Mouse (Mus musculus) C2C12 (cell line): ENCODE measurements around the gene Dll3. TPM values are rescaled to one million over a fixed set of nuclear protein-coding genes. Genes with fewer than 3 reads are reported as not detected.

Experiments
- H3K27me3 ChIP-seq: one replicate; pipeline ENCODE4 v1.6.1; 2011; ENCODE audit not compliant: control insufficient read depth, insufficient read depth, insufficient read length
- H3K36me3 ChIP-seq: one replicate; pipeline ENCODE4 v1.6.1; 2011; ENCODE audit not compliant: control insufficient read depth, insufficient read depth
- H3K4me3 ChIP-seq: one replicate; pipeline ENCODE4 v1.5.1; 2011; ENCODE audit warnings: mild to moderate bottlenecking, control low read depth; ENCODE audit not compliant: poor library complexity, insufficient read depth, severe bottlenecking
- H3K79me2 ChIP-seq: one replicate; pipeline ENCODE4 v1.6.1; 2011; ENCODE audit not compliant: control insufficient read depth, insufficient read depth
- H3K79me3 ChIP-seq: one replicate; pipeline ENCODE4 v1.6.1; 2011; ENCODE audit warnings: low read depth, control low read depth
- H3ac ChIP-seq: one replicate; pipeline ENCODE3; 2011; ENCODE audit warnings: low read depth; ENCODE audit not compliant: control insufficient read depth, insufficient read length
- CEBPB ChIP-seq: IDR thresholded peaks from one replicate; pipeline ENCODE4 v1.6.1; 2011; ENCODE audit warnings: low read depth, mild to moderate bottlenecking, control low read depth, moderate library complexity
- CTCF ChIP-seq: IDR thresholded peaks from one replicate; pipeline ENCODE4 v1.5.1; 2011; ENCODE audit not compliant: control insufficient read depth, insufficient read depth, insufficient read length
- FOSL1 ChIP-seq: IDR thresholded peaks from one replicate; pipeline ENCODE4 v1.8.0; 2011; ENCODE audit warnings: mild to moderate bottlenecking, low read length; ENCODE audit not compliant: poor library complexity, insufficient read depth, severe bottlenecking
- MAX ChIP-seq: IDR thresholded peaks from one replicate; pipeline ENCODE4 v1.6.1; 2011; ENCODE audit warnings: mild to moderate bottlenecking, control low read depth
- MYOD1 ChIP-seq: IDR thresholded peaks from one replicate; pipeline ENCODE4 v1.6.1; 2011; ENCODE audit warnings: low read depth; ENCODE audit not compliant: control insufficient read depth, insufficient read length
- MYOG ChIP-seq: IDR thresholded peaks from one replicate; pipeline ENCODE4 v1.6.1; 2011; ENCODE audit not compliant: control insufficient read depth, insufficient read length; ENCODE audit errors: extremely low read depth
- USF1 ChIP-seq: IDR thresholded peaks from one replicate; pipeline ENCODE4 v1.6.1; 2011; ENCODE audit warnings: low read depth, mild to moderate bottlenecking, control low read depth, moderate library complexity
- polyA plus RNA-seq: library from polyadenylated mRNA; unstranded; fragments of >200 nt; fragmentation: generic; extraction: Trizol; gene quantifications from one replicate; pipeline ENCODE4 v1.2.1, GENCODE M21; 2012; ENCODE audit warnings: missing spikeins

The Dll3 gene
- polyA plus RNA-seq, 1 experiment, result 0.06 TPM

- Histone ChIP-seq H3K79me2 (peaks cover 22% of the 10 kb centered on the region), H3K79me3 (peaks cover 11% of the 10 kb centered on the region), H3ac (no peak overlapping the region), H3K36me3 (peaks cover 56% of the 10 kb centered on the region), H3K4me3 (no peak overlapping the region), H3K27me3 (no peaks in the 10 kb centered on the region)
- TF ChIP-seq USF1 (no peak), CEBPB (no peak), CTCF (no peak), FOSL1 (no peak), MAX (no peak), MYOD1 (no peak), MYOG (no peak)
Observed at GRCm38 (mm10) chr7:28328260-28328659, 26.2 kb upstream of the Dll3 start.

DNA sequence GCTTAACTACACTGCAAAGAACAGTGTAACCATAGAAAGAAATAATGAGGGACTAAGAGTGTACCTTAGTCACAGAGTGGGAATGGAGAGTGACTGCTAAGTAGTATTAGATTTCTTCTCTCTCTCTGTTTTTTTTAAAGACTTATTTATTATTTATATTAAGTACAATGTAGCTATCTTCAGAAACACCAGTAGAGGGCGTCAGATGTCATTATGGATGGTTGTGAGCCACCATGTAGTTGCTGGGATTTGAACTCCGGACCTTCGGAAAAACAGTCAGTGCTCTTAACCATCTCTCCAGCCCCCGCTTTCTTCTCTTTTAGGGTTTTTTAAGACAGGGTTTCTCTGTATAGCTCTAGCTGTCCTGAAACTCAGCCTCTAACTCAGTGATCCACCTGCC lies 24.4 kb upstream of the Dll3 start:
- Histone ChIP-seq H3K36me3 (peaks cover 72% of the 10 kb centered on the region), H3ac (no peak overlapping the region), H3K27me3 (no peaks in the 10 kb centered on the region), H3K79me2 (peaks cover 4% of the 10 kb centered on the region), H3K4me3 (no peak overlapping the region), H3K79me3 (no peaks in the 10 kb centered on the region)
- TF ChIP-seq MYOG, result no peak
- TF ChIP-seq CEBPB, result no peak
- no peak for TF ChIP-seq FOSL1
- TF ChIP-seq MAX, result no peak
- TF ChIP-seq CTCF, result no peak
- TF ChIP-seq USF1, result no peak
- TF ChIP-seq MYOD1, result no peak

DNA sequence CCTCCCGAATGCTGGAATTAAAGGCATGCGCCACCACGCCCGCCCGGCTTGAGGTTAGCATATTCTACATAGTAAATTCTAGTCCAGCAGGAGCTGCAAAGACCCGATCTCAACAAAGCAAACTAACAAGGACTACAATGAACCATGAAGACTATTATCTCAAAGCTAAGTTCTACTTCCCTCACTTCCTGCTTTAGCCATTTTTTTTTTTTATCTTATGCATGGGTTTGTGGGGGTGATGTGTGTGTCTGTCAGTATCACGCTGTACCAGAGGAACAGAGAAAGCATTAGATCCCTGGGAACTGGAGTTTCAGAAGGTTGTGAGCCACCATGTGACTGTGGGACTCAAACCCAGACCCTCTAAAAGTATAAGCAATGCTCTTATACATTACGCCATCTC lies 23.3 kb upstream of the Dll3 start:
- H3K79me2 ChIP-seq, result no peaks in the 10 kb centered on the region
- H3K27me3 ChIP-seq, result no peaks in the 10 kb centered on the region
- H3ac ChIP-seq, result no peak overlapping the region
- H3K36me3 ChIP-seq, result peaks cover 71% of the 10 kb centered on the region
- TF ChIP-seq CEBPB, result no peak
- no peak for TF ChIP-seq MYOD1
- TF ChIP-seq USF1, result no peak
- no peak for TF ChIP-seq FOSL1
- no peak for TF ChIP-seq MYOG
- TF ChIP-seq MAX, result no peak
- TF ChIP-seq CTCF, result no peak
- H3K4me3 ChIP-seq, result no peak overlapping the region
- H3K79me3 ChIP-seq, result no peaks in the 10 kb centered on the region

GRCm38 (mm10) chr7:28321974-28322720 lies 20.1 kb upstream of the Dll3 start:
- Histone ChIP-seq H3K79me2 (no peaks in the 10 kb centered on the region), H3K4me3 (no peak overlapping the region), H3ac (no peak overlapping the region), H3K36me3 (peaks cover 88% of the 10 kb centered on the region), H3K27me3 (no peaks in the 10 kb centered on the region), H3K79me3 (no peaks in the 10 kb centered on the region)
- TF ChIP-seq MAX (no peak), MYOG (no peak), FOSL1 (no peak), CEBPB (no peak), CTCF (no peak), MYOD1 (no peak), USF1 (no peak)

GRCm38 (mm10) chr7:28318714-28319113 lies 16.7 kb upstream of the Dll3 start:
- Histone ChIP-seq H3K79me3 (no peaks in the 10 kb centered on the region), H3K36me3 (peaks cover 92% of the 10 kb centered on the region), H3K79me2 (no peaks in the 10 kb centered on the region), H3K27me3 (no peaks in the 10 kb centered on the region), H3K4me3 (no peak overlapping the region), H3ac (no peak overlapping the region)
- no peak for TF ChIP-seq FOSL1
- no peak for TF ChIP-seq CEBPB
- no peak for TF ChIP-seq MAX

DNA sequence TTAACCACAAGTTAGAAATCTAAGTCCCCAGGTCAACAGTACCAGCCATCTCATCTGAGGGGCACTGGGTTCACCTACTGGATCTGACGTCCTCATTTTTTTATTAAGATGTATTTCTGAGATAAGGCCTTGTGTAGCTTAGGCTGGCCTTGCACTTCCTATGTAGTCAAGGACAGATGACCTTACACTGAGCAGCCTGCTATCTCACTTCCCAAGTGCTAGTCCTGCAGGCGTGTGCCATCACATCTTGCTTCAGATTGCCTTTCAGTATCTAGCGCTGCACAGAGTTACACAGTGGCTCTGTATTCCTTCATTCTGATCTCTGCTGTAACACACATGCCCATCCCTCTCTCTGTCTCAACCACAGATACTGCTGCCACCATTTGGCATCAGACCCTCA lies 16.0 kb upstream of the Dll3 start:
- Histone ChIP-seq H3K36me3 (peaks cover 86% of the 10 kb centered on the region), H3K4me3 (no peak overlapping the region), H3K79me3 (no peaks in the 10 kb centered on the region), H3ac (no peak overlapping the region), H3K27me3 (no peaks in the 10 kb centered on the region), H3K79me2 (no peaks in the 10 kb centered on the region)
- TF ChIP-seq MAX (no peak), FOSL1 (no peak), USF1 (no peak), MYOD1 (no peak), CTCF (no peak), MYOG (no peak), CEBPB (no peak)
